Mouse (Mus musculus): ENCODE data around the gene Ahrr. TPM values are rescaled to one million over a fixed set of nuclear protein-coding genes. Genes with fewer than 3 reads are reported as not detected.

Ahrr gene
- polyA plus RNA-seq, 1 experiment from 2014 or later = 1.3 TPM

GRCm38 (mm10) chr13:74300925-74301606 lies 8.9 kb upstream of the Ahrr start:
- no peaks in the 10 kb centered on the region for H3K4me1 ChIP-seq (replicated peaks)
- peaks cover 31% of the 10 kb centered on the region for H3K36me3 ChIP-seq
- no peak overlapping the region for H3K27ac ChIP-seq
- peak; percentile 59; the same call in 1 of the 2 replicates for ATAC-seq (replicated peaks; ENCODE audit: insufficient number of reproducible peaks, insufficient read depth, low FRiP score, low read depth)
- H3K9ac ChIP-seq = no peak overlapping the region
- 40% methylated on average over 4 of the region's 4 CpGs for WGBS
- no peak overlapping the region for H3K4me2 ChIP-seq
- no peaks in the 10 kb centered on the region for H3K27me3 ChIP-seq
- no peak overlapping the region for H3K4me3 ChIP-seq
- no peaks in the 10 kb centered on the region for H3K9me3 ChIP-seq (replicated peaks)

GRCm38 (mm10) chr13:74296376-74296775 lies 4.2 kb upstream of the Ahrr start:
- Histone ChIP-seq H3K36me3 (no peaks in the 10 kb centered on the region), H3K9me3 (replicated peaks) (no peaks in the 10 kb centered on the region), H3K4me1 (replicated peaks) (peaks cover 5% of the 10 kb centered on the region; the same call in 1 of the 2 replicates), H3K9ac (no peak overlapping the region), H3K4me2 (no peak overlapping the region), H3K4me3 (no peak overlapping the region), H3K27ac (no peak overlapping the region), H3K27me3 (peaks cover 15% of the 10 kb centered on the region)
- WGBS = 65% methylated on average over 7 of the region's 7 CpGs
- no peak for ATAC-seq (replicated peaks; ENCODE audit: insufficient number of reproducible peaks, insufficient read depth, low FRiP score, low read depth)

GRCm38 (mm10) chr13:74289646-74290045 lies 2.5 kb downstream of the Ahrr start:
- peaks cover 5% of the 10 kb centered on the region; the same call in 1 of the 2 replicates for H3K4me1 ChIP-seq (replicated peaks)
- no peak for ATAC-seq (replicated peaks; ENCODE audit: insufficient number of reproducible peaks, insufficient read depth, low FRiP score, low read depth)
- peaks cover 23% of the 10 kb centered on the region for H3K27me3 ChIP-seq
- H3K36me3 ChIP-seq = no peaks in the 10 kb centered on the region
- H3K4me2 ChIP-seq = no peak overlapping the region
- no peak overlapping the region for H3K27ac ChIP-seq
- no peak overlapping the region for H3K9ac ChIP-seq
- 74% methylated on average over 5 of the region's 5 CpGs for WGBS
- H3K9me3 ChIP-seq (replicated peaks) = no peaks in the 10 kb centered on the region
- H3K4me3 ChIP-seq = no peak overlapping the region

- no peaks in the 10 kb centered on the region for H3K9me3 ChIP-seq (replicated peaks)
- ATAC-seq (replicated peaks; ENCODE audit: insufficient number of reproducible peaks, insufficient read depth, low FRiP score, low read depth) = no peak
- no peak overlapping the region for H3K27ac ChIP-seq
- no peaks in the 10 kb centered on the region for H3K27me3 ChIP-seq
- H3K36me3 ChIP-seq = no peaks in the 10 kb centered on the region
- 76% methylated on average over 1 of the region's 2 CpGs for WGBS
- no peak overlapping the region for H3K9ac ChIP-seq
- no peaks in the 10 kb centered on the region for H3K4me1 ChIP-seq (replicated peaks)
- no peak overlapping the region for H3K4me3 ChIP-seq
- H3K4me2 ChIP-seq = no peak overlapping the region
These were observed 9.8 kb downstream of the Ahrr start for GRCm38 (mm10) chr13:74282299-74282698.

GRCm38 (mm10) chr13:74275726-74276125 lies 16.4 kb downstream of the Ahrr start:
- 52% methylated on average over 4 of the region's 4 CpGs for WGBS
- Histone ChIP-seq H3K4me2 (no peak overlapping the region), H3K4me3 (no peak overlapping the region), H3K27me3 (no peaks in the 10 kb centered on the region), H3K9me3 (replicated peaks) (no peaks in the 10 kb centered on the region), H3K27ac (no peak overlapping the region), H3K9ac (no peak overlapping the region), H3K36me3 (no peaks in the 10 kb centered on the region), H3K4me1 (replicated peaks) (no peaks in the 10 kb centered on the region)
- ATAC-seq (replicated peaks; ENCODE audit: insufficient number of reproducible peaks, insufficient read depth, low FRiP score, low read depth) = no peak

- H3K4me1 ChIP-seq (replicated peaks) = peaks cover 4% of the 10 kb centered on the region; the same call in 1 of the 2 replicates
- H3K9ac ChIP-seq = peak overlapping the region; percentile 63
- peak overlapping the region; percentile 58 for H3K4me3 ChIP-seq
- H3K27ac ChIP-seq = peak overlapping the region; percentile 25; the same call in 1 of the 2 replicates
- no peaks in the 10 kb centered on the region for H3K36me3 ChIP-seq
- no peaks in the 10 kb centered on the region for H3K9me3 ChIP-seq (replicated peaks)
- peak; percentile 82; the same call in 1 of the 2 replicates for ATAC-seq (replicated peaks; ENCODE audit: insufficient number of reproducible peaks, insufficient read depth, low FRiP score, low read depth)
- H3K27me3 ChIP-seq = no peaks in the 10 kb centered on the region
- WGBS = 3% methylated on average over 10 of the region's 10 CpGs
- peak overlapping the region; percentile 89 for H3K4me2 ChIP-seq
These were observed 31.7 kb downstream of the Ahrr start for GRCm38 (mm10) chr13:74260231-74260992.

- WGBS = 3% methylated on average over 35 of the region's 35 CpGs
- Histone ChIP-seq H3K4me2 (peak overlapping the region; percentile 89), H3K4me3 (peak overlapping the region; percentile 58), H3K36me3 (no peaks in the 10 kb centered on the region), H3K4me1 (replicated peaks) (peaks cover 4% of the 10 kb centered on the region; the same call in 1 of the 2 replicates), H3K27me3 (no peaks in the 10 kb centered on the region), H3K9ac (peak overlapping the region; percentile 63), H3K9me3 (replicated peaks) (no peaks in the 10 kb centered on the region), H3K27ac (peak overlapping the region; percentile 25; the same call in 1 of the 2 replicates)
- peak; percentile 80 for ATAC-seq (replicated peaks; ENCODE audit: insufficient number of reproducible peaks, insufficient read depth, low FRiP score, low read depth)
These were observed 32.5 kb downstream of the Ahrr start for GRCm38 (mm10) chr13:74259460-74260230.

- H3K36me3 ChIP-seq = no peaks in the 10 kb centered on the region
- no peaks in the 10 kb centered on the region for H3K9me3 ChIP-seq (replicated peaks)
- no peak overlapping the region for H3K4me3 ChIP-seq
- H3K9ac ChIP-seq = no peak overlapping the region
- H3K4me2 ChIP-seq = no peak overlapping the region
- ATAC-seq (replicated peaks; ENCODE audit: insufficient number of reproducible peaks, insufficient read depth, low FRiP score, low read depth) = no peak
- H3K4me1 ChIP-seq (replicated peaks) = peaks cover 18% of the 10 kb centered on the region
- no peaks in the 10 kb centered on the region for H3K27me3 ChIP-seq
- H3K27ac ChIP-seq = peak overlapping the region; percentile 82; the same call in 1 of the 2 replicates
These were observed 45.6 kb downstream of the Ahrr start for GRCm38 (mm10) chr13:74246494-74246893.

- Histone ChIP-seq H3K27ac (peak overlapping the region; percentile 82), H3K9ac (peak overlapping the region; percentile 3; the same call in 1 of the 2 replicates), H3K36me3 (no peaks in the 10 kb centered on the region), H3K4me3 (peak overlapping the region; percentile 17), H3K4me2 (peak overlapping the region; percentile 54), H3K9me3 (replicated peaks) (no peaks in the 10 kb centered on the region), H3K27me3 (no peaks in the 10 kb centered on the region), H3K4me1 (replicated peaks) (peaks cover 18% of the 10 kb centered on the region)
- peak; percentile 43; the same call in 1 of the 2 replicates for ATAC-seq (replicated peaks; ENCODE audit: insufficient number of reproducible peaks, insufficient read depth, low FRiP score, low read depth)
- 55% methylated on average over 4 of the region's 4 CpGs for WGBS
These were observed 46.3 kb downstream of the Ahrr start for GRCm38 (mm10) chr13:74245899-74246231.

GRCm38 (mm10) chr13:74245214-74245898 lies 46.8 kb downstream of the Ahrr start:
- Histone ChIP-seq H3K4me3 (peak overlapping the region; percentile 17), H3K9me3 (replicated peaks) (no peaks in the 10 kb centered on the region), H3K27ac (peak overlapping the region; percentile 82), H3K9ac (peak overlapping the region; percentile 3; the same call in 1 of the 2 replicates), H3K36me3 (no peaks in the 10 kb centered on the region), H3K4me1 (replicated peaks) (peaks cover 18% of the 10 kb centered on the region), H3K27me3 (no peaks in the 10 kb centered on the region), H3K4me2 (peak overlapping the region; percentile 54)
- 23% methylated on average over 17 of the region's 17 CpGs for WGBS
- ATAC-seq (replicated peaks; ENCODE audit: insufficient number of reproducible peaks, insufficient read depth, low FRiP score, low read depth) = peak; percentile 93
